Mouse (Mus musculus) MEL (cell line): ENCODE results near the gene Ggps1. TPM values are rescaled to one million over a fixed set of nuclear protein-coding genes. Genes with fewer than 3 reads are reported as not detected.
A peak's percentile ranks its signal among the peaks of the same experiment; 100 is the strongest.

Experiments used
- DNase-seq: peaks from one replicate; pipeline ENCODE4 v3.0.0; 2011; ENCODE audit warnings: low read depth, low spot score
- H3K27ac ChIP-seq: 2 replicates; pipeline ENCODE4 v1.5.1; 2012; ENCODE audit warnings: low read depth, mild to moderate bottlenecking, control low read depth, low read length, moderate library complexity; ENCODE audit not compliant: control insufficient read depth
- H3K27me3 ChIP-seq, 2 experiments: fragments of 150-350 bp in 1 of 2; sonication (generic) in 1 of 2; 2 replicates each; pipeline ENCODE4 v1.6.1; 2012; ENCODE audit warnings: low read length in 2 of 2, mild to moderate bottlenecking in 2 of 2, improper control_type of control experiment in 1 of 2, moderate library complexity in 1 of 2; ENCODE audit not compliant: insufficient read depth in 2 of 2, control insufficient read depth in 1 of 2
- H3K36me3 ChIP-seq, 2 experiments: 2 replicates each; pipeline ENCODE4 v1.6.1; 2012 to 2014; ENCODE audit warnings: low read length in 2 of 2, improper control_type of control experiment in 1 of 2, inconsistent platforms in 1 of 2, mild to moderate bottlenecking in 1 of 2; ENCODE audit not compliant: insufficient read depth in 2 of 2, control insufficient read depth in 1 of 2
- H3K4me1 ChIP-seq, 2 experiments: fragments of 150-350 bp in 1 of 2; sonication (generic) in 1 of 2; 2 replicates each; pipeline ENCODE4 v1.6.1; 2012; ENCODE audit warnings: low read length in 2 of 2, improper control_type of control experiment in 1 of 2, mild to moderate bottlenecking in 1 of 2; ENCODE audit not compliant: insufficient read depth in 2 of 2, control insufficient read depth in 1 of 2
- H3K4me3 ChIP-seq, 2 experiments: fragments of 150-350 bp in 1 of 2; sonication (generic) in 1 of 2; 2 replicates each; pipeline ENCODE4 v1.5.1; 2012; ENCODE audit warnings: low read depth in 2 of 2, low read length in 2 of 2, mild to moderate bottlenecking in 2 of 2, moderate library complexity in 2 of 2, control low read depth in 1 of 2, improper control_type of control experiment in 1 of 2; ENCODE audit not compliant: control insufficient read depth in 1 of 2, insufficient read depth in 1 of 2
- H3K79me2 ChIP-seq: 2 replicates; pipeline ENCODE4 v1.6.1; 2012; ENCODE audit warnings: mild to moderate bottlenecking, low read length, moderate library complexity; ENCODE audit not compliant: control insufficient read depth, poor library complexity, insufficient read depth
- H3K9ac ChIP-seq: 2 replicates; pipeline ENCODE4 v1.6.1; 2012; ENCODE audit warnings: low read depth, mild to moderate bottlenecking, control low read depth, low read length, moderate library complexity; ENCODE audit not compliant: control insufficient read depth, poor library complexity, severe bottlenecking
- H3K9me3 ChIP-seq: fragments of 150-350 bp; sonication (generic); replicated peaks from 2 replicates; pipeline ENCODE4 v1.6.1; 2012; ENCODE audit warnings: mild to moderate bottlenecking, low read length, improper control_type of control experiment, moderate library complexity; ENCODE audit not compliant: insufficient read depth
- CTCF ChIP-seq, 3 experiments: IDR thresholded peaks in 2 of 3; conservative IDR thresholded peaks in 1 of 3; 2 replicates each; pipeline ENCODE4 v1.5.1; 2011 to 2012; ENCODE audit warnings: low read length in 3 of 3, low read depth in 2 of 3, mild to moderate bottlenecking in 2 of 3, improper control_type of control experiment in 1 of 3, inconsistent platforms in 1 of 3, mixed read lengths in 1 of 3, moderate library complexity in 1 of 3; ENCODE audit not compliant: control insufficient read depth in 1 of 3, insufficient read depth in 1 of 3, poor library complexity in 1 of 3, severe bottlenecking in 1 of 3
- ELF1 ChIP-seq: IDR thresholded peaks from 2 replicates; pipeline ENCODE4 v1.6.1; 2014; ENCODE audit warnings: low read depth, mild to moderate bottlenecking, inconsistent platforms, low read length, improper control_type of control experiment, moderate library complexity
- EP300 ChIP-seq, 2 experiments: IDR thresholded peaks; 2 replicates each; pipeline ENCODE4 v1.6.1; 2011; ENCODE audit warnings: improper control_type of control experiment in 2 of 2, low read length in 2 of 2, low read depth in 1 of 2, mild to moderate bottlenecking in 1 of 2
- GABPA ChIP-seq: IDR thresholded peaks from 2 replicates; pipeline ENCODE4 v1.6.1; 2012; ENCODE audit warnings: low read depth, mild to moderate bottlenecking, inconsistent platforms, low read length, improper control_type of control experiment, moderate library complexity
- MAFK ChIP-seq: IDR thresholded peaks from 2 replicates; pipeline ENCODE4 v1.6.1; 2011; ENCODE audit warnings: low read depth, mild to moderate bottlenecking, low read length, improper control_type of control experiment, borderline replicate concordance
- MAX ChIP-seq: IDR thresholded peaks from 2 replicates; pipeline ENCODE4 v1.6.1; 2011; ENCODE audit warnings: low read length, improper control_type of control experiment
- MXI1 ChIP-seq: IDR thresholded peaks from 2 replicates; pipeline ENCODE4 v1.6.1; 2011; ENCODE audit warnings: mild to moderate bottlenecking, low read depth, low read length, improper control_type of control experiment
- MYC ChIP-seq: IDR thresholded peaks from 2 replicates; pipeline ENCODE4 v1.6.1; 2011; ENCODE audit warnings: low read depth, mild to moderate bottlenecking, low read length, improper control_type of control experiment, moderate library complexity
- NELFE ChIP-seq: IDR thresholded peaks from 2 replicates; pipeline ENCODE4 v1.6.1; 2011; ENCODE audit warnings: low read depth, low read length, improper control_type of control experiment
- NRF1 ChIP-seq: IDR thresholded peaks from 2 replicates; pipeline ENCODE4 v1.6.1; 2014; ENCODE audit warnings: low read depth, mild to moderate bottlenecking, inconsistent platforms, low read length, improper control_type of control experiment, moderate library complexity; ENCODE audit not compliant: poor library complexity, insufficient read depth, severe bottlenecking
- SIN3A ChIP-seq: IDR thresholded peaks from 2 replicates; pipeline ENCODE4 v1.6.1; 2012; ENCODE audit warnings: low read length, improper control_type of control experiment, inconsistent platforms
- ZKSCAN1 ChIP-seq: IDR thresholded peaks from 2 replicates; pipeline ENCODE4 v1.6.1; 2012; ENCODE audit warnings: low read depth, mild to moderate bottlenecking, inconsistent platforms, low read length, improper control_type of control experiment, moderate library complexity
- ZNF384 ChIP-seq: IDR thresholded peaks from 2 replicates; pipeline ENCODE4 v1.6.1; 2012; ENCODE audit warnings: low read depth, mild to moderate bottlenecking, inconsistent platforms, low read length, improper control_type of control experiment
- polyA plus RNA-seq, 2 experiments: library from polyadenylated mRNA; stranded (reverse) in 1 of 2; unstranded in 1 of 2; fragments of >175 nt in 1 of 2; fragments of >200 nt in 1 of 2; gene quantifications; 2 replicates each; pipeline versions ENCODE4 v1.2.1 to v1.2.4; 2012; ENCODE audit warnings: low replicate concordance in 2 of 2, low read depth in 1 of 2; ENCODE audit not compliant: insufficient read length in 2 of 2, insufficient read depth in 1 of 2, missing spikeins in 1 of 2
- total RNA-seq: library from RNA; depleted of rRNA; stranded (reverse); fragments of 300-350 nt; gene quantifications from 2 replicates; pipeline ENCODE4 v1.2.3, GENCODE M21; 2012

Ggps1 gene
- total and polyA plus RNA-seq, 3 experiments: 23.3 to 31.3 TPM; not detected in 1

DNA sequence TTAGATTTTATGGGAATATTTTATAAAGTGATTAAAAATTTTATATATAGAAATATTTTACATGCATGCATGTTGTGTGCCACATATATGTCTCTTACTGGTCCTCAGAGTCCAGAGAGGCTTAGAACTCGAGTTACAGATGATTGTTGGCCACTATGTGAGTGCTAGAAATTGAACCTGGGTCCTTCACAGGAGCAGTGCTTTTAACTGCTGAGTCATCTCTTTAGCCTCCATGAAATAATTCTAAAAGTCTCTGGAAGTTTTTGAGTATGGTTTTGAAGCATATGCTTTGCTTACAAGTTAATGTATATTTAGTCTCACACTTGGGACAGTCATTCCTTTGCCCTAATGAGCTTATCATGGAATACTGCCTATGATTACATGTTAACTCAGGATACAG, 12.0 kb upstream of the Ggps1 start:
- H3K27ac ChIP-seq: no peak overlapping the region
- H3K4me1 ChIP-seq: peaks cover 1 to 9% of the 10 kb centered on the region in 2 experiments; a peak in 3 of 4 replicates
- DNase-seq: no peak
- no peak overlapping the region for H3K4me3 ChIP-seq
- peaks cover 53% of the 10 kb centered on the region for H3K79me2 ChIP-seq
- H3K36me3 ChIP-seq: peaks cover 10 to 21% of the 10 kb centered on the region in 2 experiments
- TF ChIP-seq ZNF384: no peak
- 0 out of 2 replicates have a peak, but pooled peaks have one; percentile 34 for TF ChIP-seq MAFK
- H3K9ac ChIP-seq: no peak overlapping the region
- no peaks in the 10 kb centered on the region for H3K27me3 ChIP-seq
- no peaks in the 10 kb centered on the region for H3K9me3 ChIP-seq

DNA sequence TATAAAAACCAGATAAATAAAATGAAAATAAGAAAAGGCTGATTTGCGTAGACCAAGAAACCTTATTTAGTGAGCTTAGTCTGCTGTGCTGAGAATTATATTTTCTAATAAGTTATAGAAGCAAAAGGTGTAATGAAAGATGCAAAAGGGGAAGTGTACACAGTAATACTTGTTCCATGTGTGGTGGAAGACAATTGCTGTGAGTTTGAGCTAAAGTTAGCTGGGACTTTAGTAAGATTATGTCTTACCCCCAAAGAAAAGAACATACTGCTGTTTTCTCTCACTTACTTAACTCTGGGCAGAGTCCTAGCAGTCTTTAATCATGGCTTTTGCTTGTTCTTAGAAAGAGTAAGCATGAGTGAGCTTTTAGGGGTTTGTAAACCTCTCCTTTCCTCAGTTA, 11.1 kb upstream of the Ggps1 start:
- H3K27ac ChIP-seq: no peak overlapping the region
- no peak for TF ChIP-seq ZKSCAN1
- TF ChIP-seq EP300 (IDR thresholded peaks at IDR 0.05; ENCODE audit: low read depth in 1 of 2, low read length in 2 of 2): peak in 1 of 2 experiments; percentile 39; a peak in 1 of 4 replicates
- TF ChIP-seq MYC: 0 out of 2 replicates have a peak, but pooled peaks have one; percentile 37
- TF ChIP-seq GABPA: no peak
- no peak for TF ChIP-seq NELFE
- TF ChIP-seq SIN3A: 0 out of 2 replicates have a peak, but pooled peaks have one; percentile 37
- TF ChIP-seq, all 39 proteins: peak for 3
- H3K4me3 ChIP-seq: no peak overlapping the region
- no peaks in the 10 kb centered on the region for H3K9me3 ChIP-seq
- peaks cover 12 to 23% of the 10 kb centered on the region in 2 experiments for H3K36me3 ChIP-seq
- H3K27me3 ChIP-seq: no peaks in the 10 kb centered on the region
- H3K9ac ChIP-seq: peak overlapping the region; percentile 18; the same call in 1 of the 2 replicates
- H3K4me1 ChIP-seq: peaks cover 0 to 9% of the 10 kb centered on the region in 2 experiments; a peak in 2 of 4 replicates
- H3K79me2 ChIP-seq: peaks cover 53% of the 10 kb centered on the region
- DNase-seq: peak; percentile 65

DNA sequence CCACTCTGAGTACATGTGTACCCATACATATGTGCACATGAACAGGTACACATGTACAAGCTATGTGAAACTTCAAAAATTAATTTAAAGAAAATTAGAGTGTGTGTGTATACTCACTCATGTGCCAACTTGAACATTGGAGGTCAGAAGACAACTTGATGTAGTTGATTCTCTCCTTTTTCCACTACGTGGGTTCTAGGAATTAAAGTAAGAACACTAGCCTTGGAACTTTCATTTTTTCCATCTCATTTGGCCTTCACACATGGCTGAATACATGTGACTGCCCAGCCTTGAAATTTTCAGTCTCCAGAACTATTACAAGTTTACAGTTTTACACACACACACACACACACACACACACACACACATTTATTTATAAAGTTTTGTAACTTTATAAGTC, 6.0 kb upstream of the Ggps1 start:
- DNase-seq: no peak
- H3K27ac ChIP-seq: no peak overlapping the region
- TF ChIP-seq MXI1 (no peak), NRF1 (no peak), CTCF (IDR thresholded peaks at IDR 0.05 in 2 of 3, conservative IDR thresholded peaks at IDR 0.05 in 1 of 3; ENCODE audit: control insufficient read depth in 1 of 3, insufficient read depth in 1 of 3, low read depth in 2 of 3, low read length in 3 of 3, poor library complexity in 1 of 3, severe bottlenecking in 1 of 3) (no peak), ELF1 (no peak), MAX (no peak)
- H3K79me2 ChIP-seq: peaks cover 54% of the 10 kb centered on the region
- no peak overlapping the region for H3K4me3 ChIP-seq
- H3K4me1 ChIP-seq: peaks cover 2 to 10% of the 10 kb centered on the region in 2 experiments; a peak in 3 of 4 replicates
- H3K36me3 ChIP-seq: peaks cover 8 to 32% of the 10 kb centered on the region in 2 experiments
- no peaks in the 10 kb centered on the region for H3K9me3 ChIP-seq
- no peak overlapping the region for H3K9ac ChIP-seq
- H3K27me3 ChIP-seq: no peaks in the 10 kb centered on the region
